Mouse (Mus musculus) central nervous system, embryonic 18 days (tissue): Measurements from ENCODE around the gene Csrnp3. TPM values are rescaled to one million over a fixed set of nuclear protein-coding genes. Genes with fewer than 3 reads are reported as not detected.

Experiments
- polyA plus RNA-seq: library from polyadenylated mRNA; depleted of rRNA; stranded (reverse); fragments of >200 nt; gene quantifications from 2 replicates; pipeline ENCODE4 v1.2.3, GENCODE M21; 2012; rRNA removed

The Csrnp3 gene
- 35.8 and 38.0 TPM in 2 replicates for polyA plus RNA-seq

GRCm38 (mm10) chr2:65845551-65845950 is at the start of gene Csrnp3:
Gene Csrnp3 (plus strand): TSS chr2:65845767.

Other genes starting within 250 kb of the Csrnp3 start
- 38.7 and 40.8 TPM in 2 replicates for gene Scn2a, start 225.0 kb upstream of the Csrnp3 start, polyA plus RNA-seq